Mouse (Mus musculus) ES-E14 (cell line): ENCODE data around the gene Myo3b. TPM values are rescaled to one million over a fixed set of nuclear protein-coding genes. Genes with fewer than 3 reads are reported as not detected.

ENCODE experiments used
- DNase-seq: peaks from one replicate; pipeline ENCODE4 v3.0.0-alpha.2; 2013; ENCODE audit warnings: low read depth, low spot score
- H3K27ac ChIP-seq: 2 replicates; pipeline ENCODE4 v1.5.1; 2012; ENCODE audit warnings: low read depth, mild to moderate bottlenecking, low read length, moderate library complexity, mixed read lengths; ENCODE audit not compliant: poor library complexity, insufficient read depth, severe bottlenecking
- H3K36me3 ChIP-seq: 2 replicates; pipeline ENCODE4 v1.6.1; 2012; ENCODE audit warnings: mild to moderate bottlenecking, low read length, moderate library complexity, mixed read lengths; ENCODE audit not compliant: control insufficient read depth, poor library complexity, insufficient read depth, severe bottlenecking
- H3K4me1 ChIP-seq, 2 experiments: fragments of 150-350 bp in 1 of 2; sonication (generic) in 1 of 2; 2 replicates each; pipeline ENCODE4 v1.6.1; 2012; ENCODE audit warnings: low read length in 2 of 2, mild to moderate bottlenecking in 1 of 2, mixed read lengths in 1 of 2; ENCODE audit not compliant: control insufficient read depth in 2 of 2, insufficient read depth in 2 of 2, poor library complexity in 1 of 2
- H3K4me3 ChIP-seq, 2 experiments: fragments of 150-350 bp in 1 of 2; sonication (generic) in 1 of 2; 2 replicates each; pipeline ENCODE4 v1.5.1; 2012; ENCODE audit warnings: low read length in 2 of 2, low read depth in 1 of 2, mild to moderate bottlenecking in 1 of 2, mixed read lengths in 1 of 2; ENCODE audit not compliant: insufficient read depth in 1 of 2, poor library complexity in 1 of 2, severe bottlenecking in 1 of 2
- H3K9ac ChIP-seq: 2 replicates; pipeline ENCODE4 v1.6.1; 2012; ENCODE audit warnings: low read depth, mild to moderate bottlenecking, low read length, mixed read lengths; ENCODE audit not compliant: poor library complexity, insufficient read depth, severe bottlenecking
- H3K9me3 ChIP-seq: fragments of 150-350 bp; sonication (generic); 2 replicates; pipeline ENCODE4 v1.6.1; 2012; ENCODE audit warnings: low read depth, mild to moderate bottlenecking, low read length; ENCODE audit not compliant: control insufficient read depth, insufficient read depth
- CHD2 ChIP-seq: IDR thresholded peaks from 2 replicates; pipeline ENCODE4 v1.6.1; 2014; ENCODE audit warnings: mild to moderate bottlenecking, low read depth, low read length, inconsistent platforms
- HCFC1 ChIP-seq: IDR thresholded peaks from 2 replicates; pipeline ENCODE4 v1.6.1; 2012; ENCODE audit warnings: low read length, inconsistent platforms, borderline replicate concordance; ENCODE audit not compliant: insufficient read depth
- MAFK ChIP-seq: IDR thresholded peaks from 2 replicates; pipeline ENCODE4 v1.6.1; 2014; ENCODE audit warnings: mild to moderate bottlenecking, low read depth, low read length, inconsistent platforms; ENCODE audit not compliant: insufficient read depth
- ZC3H11A ChIP-seq: IDR thresholded peaks from 2 replicates; pipeline ENCODE4 v1.6.1; 2012; ENCODE audit warnings: low read depth, mild to moderate bottlenecking, inconsistent platforms, low read length, borderline replicate concordance
- ZNF384 ChIP-seq: IDR thresholded peaks from 2 replicates; pipeline ENCODE4 v1.6.1; 2012; ENCODE audit warnings: low read depth, low read length, inconsistent platforms
- in situ Hi-C, 2 experiments: fragments of 600-800 bp; cut with MboI; formaldehyde crosslinking; loops; one replicate each; pipeline ENCODE4 v1.15.1; 2025; ENCODE audit warnings: low sequenced_read_pairs in 2 of 2, inconsistent platforms in 1 of 2; ENCODE audit not compliant: unreplicated experiment in 2 of 2
- total RNA-seq: library from RNA; depleted of rRNA; stranded (reverse); fragments of 300-350 nt; gene quantifications from 2 replicates; pipeline ENCODE4 v1.2.3, GENCODE M21; 2012

The Myo3b gene
- total RNA-seq, 1 experiment, result 0.13 TPM

DNA sequence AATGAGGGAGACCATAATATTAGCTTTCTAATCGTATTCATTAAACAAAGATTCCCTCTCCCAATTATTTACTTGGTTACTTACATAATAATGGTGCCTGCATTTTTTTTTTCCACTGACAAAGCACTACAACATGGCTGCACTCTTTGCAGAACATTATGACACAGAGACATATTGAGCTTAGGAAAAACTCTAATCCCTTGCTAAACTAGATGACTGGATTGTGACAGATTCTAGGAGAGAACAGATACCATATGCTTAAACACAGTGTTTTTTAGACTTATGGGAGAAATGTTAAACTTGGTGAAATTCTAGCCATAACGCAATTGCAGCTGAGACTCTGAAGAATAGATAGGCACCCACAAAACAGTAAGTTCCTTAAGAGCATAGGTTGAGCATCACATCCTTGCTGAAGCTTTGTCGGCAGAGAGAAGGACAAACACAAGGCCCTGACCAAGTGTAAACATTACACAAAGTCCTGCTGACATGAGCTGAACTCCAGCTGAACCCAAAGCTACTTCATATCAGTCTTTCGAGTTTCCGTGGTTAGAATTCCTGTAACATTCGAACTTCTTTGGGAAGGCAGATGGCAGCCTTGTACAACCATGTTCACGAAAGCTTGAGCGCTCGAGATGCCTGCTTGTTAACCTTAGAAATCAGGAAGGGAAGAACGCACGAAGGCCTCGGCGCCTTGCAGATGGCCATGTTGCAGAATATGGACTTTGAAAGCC is 382.4 kb downstream of the Myo3b start:
- DNase-seq, result no peak
- no peak for TF ChIP-seq ZNF384
- no peak for TF ChIP-seq HCFC1

DNA sequence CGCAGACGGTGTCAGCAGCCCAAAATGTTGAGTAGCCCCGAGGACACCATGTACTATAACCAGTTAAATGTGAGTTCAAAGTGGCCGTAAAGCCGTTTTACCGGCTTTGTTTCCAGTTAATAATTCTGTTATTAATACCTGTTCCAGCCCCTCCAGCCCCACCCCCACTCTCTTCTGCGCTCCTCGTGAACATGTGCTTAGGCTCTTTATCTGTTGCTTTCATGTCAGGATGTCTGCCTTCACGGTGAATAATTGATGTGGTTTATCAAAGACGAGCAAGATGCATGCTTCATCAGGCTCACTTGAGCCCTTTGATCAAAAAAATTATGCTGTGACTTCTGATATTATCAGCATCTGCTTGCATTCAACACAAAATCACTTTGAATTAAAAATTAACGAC is 386.7 kb downstream of the Myo3b start:
- Histone ChIP-seq H3K4me1 (no peaks in the 10 kb centered on the region), H3K9me3 (no peaks in the 10 kb centered on the region), H3K36me3 (no peaks in the 10 kb centered on the region), H3K27ac (no peak overlapping the region), H3K4me3 (no peak overlapping the region), H3K9ac (no peak overlapping the region)
- no peak for TF ChIP-seq MAFK
- TF ChIP-seq CHD2, result no peak
- no peak for TF ChIP-seq ZC3H11A
- TF ChIP-seq ZNF384, result no peak
- TF ChIP-seq HCFC1, result no peak
- no peak for DNase-seq
- in situ Hi-C loops, result no loop called here

More for the DNA sequence above, 382.4 kb downstream of the Myo3b start:
- no peaks in the 10 kb centered on the region for H3K4me1 ChIP-seq
- no peaks in the 10 kb centered on the region for H3K36me3 ChIP-seq
- in situ Hi-C loops, result no loop called here
- no peaks in the 10 kb centered on the region for H3K9me3 ChIP-seq
- no peak overlapping the region for H3K9ac ChIP-seq
- no peak overlapping the region for H3K27ac ChIP-seq
- no peak overlapping the region for H3K4me3 ChIP-seq

DNA sequence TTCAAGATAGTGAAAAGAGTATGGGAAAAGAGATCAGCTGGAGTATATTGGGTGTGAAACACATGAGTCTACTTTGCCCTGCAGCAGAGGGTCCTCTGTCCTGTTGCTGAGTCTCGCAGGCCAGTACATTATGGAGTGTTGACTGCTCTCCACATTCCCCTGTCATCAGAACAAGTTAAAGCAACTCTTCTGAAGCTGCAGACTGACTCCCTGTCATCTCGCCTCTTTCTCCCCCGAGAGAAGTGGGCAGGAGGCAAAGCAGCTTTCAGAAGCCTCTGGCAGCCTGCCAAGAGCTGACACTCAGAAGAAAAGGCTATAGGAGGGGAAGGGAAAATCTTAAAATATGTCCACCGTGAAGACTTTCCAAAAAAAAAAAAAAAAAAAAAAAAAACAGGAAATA is 404.1 kb downstream of the Myo3b start:
- in situ Hi-C loops, result no loop called here
- no peak overlapping the region for H3K9ac ChIP-seq

DNA sequence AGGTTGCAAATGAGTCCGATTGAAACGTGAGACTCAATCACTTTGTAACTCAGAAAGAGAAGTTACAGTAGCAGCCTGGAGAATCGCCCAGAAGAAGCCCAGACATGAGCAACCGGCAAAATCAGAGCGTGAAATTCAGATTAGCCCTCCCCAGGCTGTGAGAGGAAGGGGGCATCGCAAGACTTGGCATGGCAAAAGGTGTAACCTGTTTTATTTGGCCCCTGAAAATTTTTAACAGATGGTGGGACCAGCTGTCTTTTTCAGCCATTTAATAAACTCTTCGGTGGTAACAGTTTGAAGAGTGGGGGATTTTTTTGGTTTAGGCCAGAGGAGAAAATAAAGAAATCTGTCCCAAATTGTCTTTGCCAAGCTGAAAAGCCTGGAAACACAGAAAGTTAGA is 405.2 kb downstream of the Myo3b start:
- Histone ChIP-seq H3K9me3 (no peaks in the 10 kb centered on the region), H3K4me3 (no peak overlapping the region), H3K4me1 (0 out of 4 replicates have a peak, but pooled peaks cover 0 to 2% of the 10 kb centered on the region in 2 experiments), H3K27ac (no peak overlapping the region), H3K9ac (no peak overlapping the region), H3K36me3 (no peaks in the 10 kb centered on the region)
- no peak for DNase-seq
- TF ChIP-seq ZNF384 (no peak), CHD2 (no peak), ZC3H11A (no peak), MAFK (no peak), HCFC1 (no peak)
- in situ Hi-C loops, result no loop called here

More for the DNA sequence above, 404.1 kb downstream of the Myo3b start:
- no peak for DNase-seq
- H3K27ac ChIP-seq, result no peak overlapping the region
- H3K36me3 ChIP-seq, result no peaks in the 10 kb centered on the region
- no peak overlapping the region for H3K4me3 ChIP-seq
- no peaks in the 10 kb centered on the region for H3K9me3 ChIP-seq
- TF ChIP-seq HCFC1 (no peak), MAFK (no peak), CHD2 (no peak)
- H3K4me1 ChIP-seq, result 0 out of 4 replicates have a peak, but pooled peaks cover 0 to 2% of the 10 kb centered on the region in 2 experiments
